Mouse (Mus musculus) hindbrain, embryonic 14.5 days (tissue): ENCODE measurements around the gene Gpr146. TPM values are rescaled to one million over a fixed set of nuclear protein-coding genes. Genes with fewer than 3 reads are reported as not detected.
"Not testable (repeated sequence)": the region's sequence is repeated elsewhere in the genome, so short reads cannot be mapped to it uniquely, and the experiment has no call there.

Experiments
- ATAC-seq: fragments of 200-750 bp; cut with Nextera tagmentation; 2 replicates; pipeline ENCODE4 v1.8.0; 2017; ENCODE audit warnings: moderate number of reproducible peaks, mild to moderate bottlenecking, moderate TSS enrichment, moderate library complexity; ENCODE audit not compliant: low FRiP score
- DNase-seq: peaks from one replicate; pipeline ENCODE4 v3.0.0-alpha.2; 2015; ENCODE audit warnings: low spot score
- H3K27ac ChIP-seq: fragments of 300-500 bp; sonication (generic); 2 replicates; pipeline ENCODE4 v1.5.1; 2014; ENCODE audit warnings: mild to moderate bottlenecking, moderate library complexity
- H3K27me3 ChIP-seq: fragments of 300-500 bp; sonication (generic); 2 replicates; pipeline ENCODE4 v1.6.1; 2014; ENCODE audit warnings: mild to moderate bottlenecking, low read length, mixed read lengths; ENCODE audit not compliant: control insufficient read depth, insufficient read depth
- H3K36me3 ChIP-seq: fragments of 300-500 bp; sonication (generic); replicated peaks from 2 replicates; pipeline ENCODE4 v1.6.1; 2014; ENCODE audit not compliant: control insufficient read depth, insufficient read depth
- H3K4me1 ChIP-seq: fragments of 300-500 bp; sonication (generic); replicated peaks from 2 replicates; pipeline ENCODE4 v1.6.1; 2014; ENCODE audit warnings: antibody characterized with exemption, low read length, mixed read lengths; ENCODE audit not compliant: control insufficient read depth, insufficient read depth
- H3K4me2 ChIP-seq: fragments of 300-500 bp; sonication (generic); replicated peaks from 2 replicates; pipeline ENCODE4 v1.6.1; 2014; ENCODE audit warnings: mild to moderate bottlenecking, moderate library complexity
- H3K4me3 ChIP-seq: fragments of 300-500 bp; sonication (generic); replicated peaks from 2 replicates; pipeline ENCODE4 v1.5.1; 2014; ENCODE audit warnings: mild to moderate bottlenecking, low read length
- H3K9ac ChIP-seq: fragments of 300-500 bp; sonication (generic); 2 replicates; pipeline ENCODE4 v1.6.1; 2014
- H3K9me3 ChIP-seq: fragments of 300-500 bp; sonication (generic); 2 replicates; pipeline ENCODE4 v1.6.1; 2016; ENCODE audit warnings: low read length; ENCODE audit not compliant: control insufficient read depth
- WGBS: fragments of 180-500 bp; shearing (Covaris S2); extraction: QIAGEN DNeasy Blood & Tissue Kit; methylation state at CpG from one replicate; pipeline ENCODE4 v1.1.7; 2014; 5-methylcytosine and 5-hydroxymethylcytosine counted together
- polyA plus RNA-seq: library from polyadenylated mRNA; unstranded; fragments of >200 nt; fragmentation: Nextera tagmentation; extraction: Ambion mirVana; gene quantifications from 2 replicates; pipeline ENCODE4 v1.2.1, GENCODE M21; 2014

The Gpr146 gene
- polyA plus RNA-seq, 1 experiment from 2014 or later = 2.7 TPM

DNA sequence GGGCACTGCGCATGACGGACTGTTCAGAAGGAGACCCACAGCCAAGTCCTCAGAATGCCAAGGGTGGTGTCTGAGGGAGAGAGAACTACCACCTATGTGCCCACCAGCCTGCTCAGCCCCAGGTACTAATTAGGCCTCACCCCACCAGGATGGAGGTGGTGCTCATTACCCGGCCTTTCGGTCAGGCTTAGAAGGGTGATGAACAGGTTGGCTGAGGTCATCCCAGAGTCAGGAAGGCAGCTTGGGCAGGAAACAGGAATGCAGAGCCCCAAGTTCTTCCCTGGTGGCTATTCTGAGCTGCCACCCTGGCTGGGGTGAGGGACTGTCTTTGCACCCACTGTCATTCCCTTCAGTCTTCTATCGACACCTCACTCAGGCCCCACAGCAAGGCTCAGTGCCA, 8.6 kb downstream of the Gpr146 start:
- Histone ChIP-seq H3K4me2 (no peak overlapping the region), H3K9me3 (no peaks in the 10 kb centered on the region), H3K27ac (no peak overlapping the region), H3K9ac (no peak overlapping the region), H3K27me3 (no peaks in the 10 kb centered on the region), H3K4me3 (no peak overlapping the region), H3K4me1 (peaks cover 35% of the 10 kb centered on the region), H3K36me3 (no peaks in the 10 kb centered on the region)
- DNase-seq = no peak
- 99% methylated on average over 5 of the region's 5 CpGs for WGBS
- no peak for ATAC-seq

GRCm38 (mm10) chr5:139387329-139388194, 10.1 kb downstream of the Gpr146 start:
- 88% methylated on average over 10 of the region's 10 CpGs for WGBS
- no peak overlapping the region for H3K4me3 ChIP-seq
- no peak for ATAC-seq
- H3K4me1 ChIP-seq = peaks cover 28% of the 10 kb centered on the region
- H3K36me3 ChIP-seq = no peaks in the 10 kb centered on the region
- H3K27ac ChIP-seq = no peak overlapping the region
- H3K9me3 ChIP-seq = no peaks in the 10 kb centered on the region
- H3K27me3 ChIP-seq = no peaks in the 10 kb centered on the region
- no peak overlapping the region for H3K4me2 ChIP-seq
- no peak for DNase-seq
- H3K9ac ChIP-seq = no peak overlapping the region

GRCm38 (mm10) chr5:139388195-139388570, 10.7 kb downstream of the Gpr146 start:
- Histone ChIP-seq H3K4me1 (peaks cover 22% of the 10 kb centered on the region), H3K36me3 (no peaks in the 10 kb centered on the region), H3K27me3 (no peaks in the 10 kb centered on the region), H3K9ac (no peak overlapping the region), H3K4me3 (no peak overlapping the region), H3K9me3 (no peaks in the 10 kb centered on the region), H3K4me2 (no peak overlapping the region), H3K27ac (0 out of 2 replicates have a peak overlapping the region, but pooled peaks have one; percentile 62)
- DNase-seq (no peak), ATAC-seq (no peak)
- 85% methylated on average over 4 of the region's 4 CpGs for WGBS

GRCm38 (mm10) chr5:139388694-139389675, 11.5 kb downstream of the Gpr146 start:
- H3K4me2 ChIP-seq = no peak overlapping the region
- DNase-seq = no peak
- H3K4me1 ChIP-seq = peaks cover 21% of the 10 kb centered on the region
- no peak overlapping the region for H3K4me3 ChIP-seq
- H3K9ac ChIP-seq = no peak overlapping the region
- no peak for ATAC-seq
- 73% methylated on average over 17 of the region's 17 CpGs for WGBS
- no peaks in the 10 kb centered on the region for H3K9me3 ChIP-seq
- peak overlapping the region; percentile 62 for H3K27ac ChIP-seq
- no peaks in the 10 kb centered on the region for H3K27me3 ChIP-seq
- H3K36me3 ChIP-seq = no peaks in the 10 kb centered on the region

- no peak overlapping the region for H3K9ac ChIP-seq
- H3K27ac ChIP-seq = peak overlapping the region; percentile 62
- no peaks in the 10 kb centered on the region for H3K27me3 ChIP-seq
- DNase-seq (no peak), ATAC-seq (peak; percentile 49)
- WGBS = 54% methylated on average over 6 of the region's 6 CpGs
- H3K36me3 ChIP-seq = no peaks in the 10 kb centered on the region
- no peak overlapping the region for H3K4me2 ChIP-seq
- peaks cover 21% of the 10 kb centered on the region for H3K4me1 ChIP-seq
- H3K9me3 ChIP-seq = no peaks in the 10 kb centered on the region
- no peak overlapping the region for H3K4me3 ChIP-seq
These were observed 12.2 kb downstream of the Gpr146 start for GRCm38 (mm10) chr5:139389676-139390061.

- ATAC-seq, H3K36me3 ChIP-seq, H3K4me3 ChIP-seq, H3K9me3 ChIP-seq, H3K27ac ChIP-seq, H3K27me3 ChIP-seq, DNase-seq, H3K4me2 ChIP-seq, H3K9ac ChIP-seq: not testable (repeated sequence)
- H3K4me1 ChIP-seq = peaks cover 21% of the 10 kb centered on the region
- WGBS = 87% methylated on average over 5 of the region's 5 CpGs
These were observed 13.0 kb downstream of the Gpr146 start for GRCm38 (mm10) chr5:139390324-139391119.

DNA sequence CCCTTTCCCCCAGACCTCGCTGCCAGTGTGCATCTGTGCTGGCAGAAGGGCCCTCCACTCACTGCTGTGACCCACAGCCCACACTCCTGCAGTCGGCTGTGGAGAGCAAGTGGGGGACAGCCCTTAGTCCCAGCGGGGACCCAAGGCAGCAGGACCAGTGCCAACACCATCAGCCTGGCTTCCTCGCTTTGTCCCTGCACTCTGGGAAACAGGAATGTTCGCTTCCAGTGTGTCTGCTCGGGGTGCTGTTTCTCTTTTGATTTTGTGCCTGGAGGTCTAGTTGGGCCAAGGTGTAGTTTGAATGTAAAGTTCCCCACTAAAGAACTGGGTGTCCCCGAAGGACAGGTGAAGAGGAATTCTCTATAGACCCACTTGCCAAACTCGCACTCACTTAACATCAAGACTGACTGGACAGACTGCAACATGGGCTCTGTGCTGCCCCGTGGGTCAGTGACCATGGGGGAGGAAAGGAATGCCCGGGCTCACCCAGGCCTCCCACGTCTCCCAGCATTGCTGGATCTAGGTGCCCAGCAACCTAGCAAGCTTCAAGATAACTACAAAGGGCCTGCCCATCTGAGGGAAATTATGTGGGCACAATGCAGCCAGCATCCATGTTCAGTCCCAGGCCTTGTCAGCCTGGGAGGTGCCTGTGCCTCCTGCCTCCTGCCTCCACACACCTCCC, 14.0 kb downstream of the Gpr146 start:
- Histone ChIP-seq H3K4me2 (no peak overlapping the region), H3K27me3 (no peaks in the 10 kb centered on the region), H3K9me3 (no peaks in the 10 kb centered on the region), H3K9ac (no peak overlapping the region), H3K4me3 (no peak overlapping the region), H3K4me1 (peaks cover 21% of the 10 kb centered on the region), H3K27ac (peak overlapping the region; percentile 0; the same call in 1 of the 2 replicates), H3K36me3 (no peaks in the 10 kb centered on the region)
- ATAC-seq (no peak), DNase-seq (no peak)
- 72% methylated on average over 11 of the region's 11 CpGs for WGBS
